Mouse (Mus musculus) thymus, adult 2 months (tissue): Measurements from ENCODE around the gene Osm. TPM values are rescaled to one million over a fixed set of nuclear protein-coding genes. Genes with fewer than 3 reads are reported as not detected.

Experiments
- DNase-seq: peaks from one replicate; pipeline ENCODE4 v3.0.0; 2021
- H3K27ac ChIP-seq: fragments of 200-500 bp; 2 replicates; pipeline ENCODE4 v1.5.1; 2012; ENCODE audit warnings: low read length, control low read depth; ENCODE audit not compliant: control insufficient read depth, insufficient read depth
- H3K27me3 ChIP-seq: fragments of 200-500 bp; 2 replicates; pipeline ENCODE4 v1.6.1; 2012; ENCODE audit warnings: mild to moderate bottlenecking, low read length, moderate library complexity, mixed read lengths; ENCODE audit not compliant: control insufficient read depth, insufficient read depth
- H3K36me3 ChIP-seq: fragments of 200-500 bp; 2 replicates; pipeline ENCODE4 v1.6.1; 2012; ENCODE audit warnings: mild to moderate bottlenecking, low read length, moderate library complexity; ENCODE audit not compliant: control insufficient read depth, insufficient read depth
- H3K4me1 ChIP-seq: fragments of 200-500 bp; replicated peaks from 2 replicates; pipeline ENCODE4 v1.6.1; 2012; ENCODE audit warnings: low read length; ENCODE audit not compliant: control insufficient read depth, insufficient read depth
- H3K4me3 ChIP-seq: fragments of 200-500 bp; 2 replicates; pipeline ENCODE4 v1.5.1; 2012; ENCODE audit warnings: mild to moderate bottlenecking, low read length, control low read depth, moderate library complexity; ENCODE audit not compliant: control insufficient read depth, insufficient read depth
- CTCF ChIP-seq: fragments of 200-500 bp; IDR thresholded peaks from 2 replicates; pipeline ENCODE4 v1.5.1; 2012; ENCODE audit warnings: mild to moderate bottlenecking, control low read depth, low read length, moderate library complexity, borderline replicate concordance; ENCODE audit not compliant: control insufficient read depth, poor library complexity, insufficient read depth; ENCODE audit errors: extremely low read depth
- POLR2A ChIP-seq: fragments of 200-500 bp; IDR thresholded peaks from 2 replicates; pipeline ENCODE4 v1.6.1; 2012; ENCODE audit warnings: mild to moderate bottlenecking, low read length, control low read depth, moderate library complexity; ENCODE audit not compliant: control insufficient read depth, poor library complexity, insufficient read depth; ENCODE audit errors: extremely low read depth
- WGBS: fragments of 180-500 bp; shearing (Covaris S2); methylation state at CpG from one replicate; pipeline ENCODE4 v1.1.7; 2018; 5-methylcytosine and 5-hydroxymethylcytosine counted together
- polyA plus RNA-seq: library from polyadenylated mRNA; depleted of rRNA; stranded (reverse); fragments of >200 nt; gene quantifications from 2 replicates; pipeline ENCODE4 v1.2.3, GENCODE M21; 2012

The Osm gene
- polyA plus RNA-seq, 1 experiment: 5.8 TPM

GRCm38 (mm10) chr11:4237389-4237912 is 1.2 kb downstream of the Osm start:
- H3K36me3 ChIP-seq: peaks cover 4% of the 10 kb centered on the region; the same call in 1 of the 2 replicates
- H3K27me3 ChIP-seq: no peaks in the 10 kb centered on the region
- peak overlapping the region; percentile 61 for H3K4me3 ChIP-seq
- no peak for TF ChIP-seq POLR2A
- no peak for TF ChIP-seq CTCF
- peaks cover 28% of the 10 kb centered on the region for H3K4me1 ChIP-seq
- WGBS: 4% methylated on average over 18 of the region's 18 CpGs
- peak overlapping the region; percentile 74; the same call in 1 of the 2 replicates for H3K27ac ChIP-seq
- peak; percentile 68 for DNase-seq

- H3K27me3 ChIP-seq: no peaks in the 10 kb centered on the region
- WGBS: 78% methylated on average over 6 of the region's 6 CpGs
- DNase-seq: no peak
- peaks cover 28% of the 10 kb centered on the region for H3K4me1 ChIP-seq
- H3K4me3 ChIP-seq: no peak overlapping the region
- H3K36me3 ChIP-seq: peaks cover 4% of the 10 kb centered on the region; the same call in 1 of the 2 replicates
- TF ChIP-seq POLR2A (no peak), CTCF (0 out of 2 replicates have a peak, but pooled peaks have one; percentile 3)
- H3K27ac ChIP-seq: no peak overlapping the region
These were observed 1.9 kb downstream of the Osm start for GRCm38 (mm10) chr11:4238167-4238566.

GRCm38 (mm10) chr11:4239691-4240090 is 3.5 kb downstream of the Osm start:
- TF ChIP-seq POLR2A (no peak), CTCF (no peak)
- DNase-seq: no peak
- Histone ChIP-seq H3K4me1 (peaks cover 28% of the 10 kb centered on the region), H3K4me3 (no peak overlapping the region), H3K27me3 (no peaks in the 10 kb centered on the region), H3K36me3 (peaks cover 4% of the 10 kb centered on the region; the same call in 1 of the 2 replicates), H3K27ac (no peak overlapping the region)
- WGBS: 98% methylated on average over 23 of the region's 23 CpGs

GRCm38 (mm10) chr11:4240151-4240550 is 3.9 kb downstream of the Osm start:
- no peak for DNase-seq
- peaks cover 4% of the 10 kb centered on the region; the same call in 1 of the 2 replicates for H3K36me3 ChIP-seq
- no peak overlapping the region for H3K27ac ChIP-seq
- H3K4me3 ChIP-seq: no peak overlapping the region
- 68% methylated on average over 7 of the region's 7 CpGs for WGBS
- no peaks in the 10 kb centered on the region for H3K27me3 ChIP-seq
- peaks cover 28% of the 10 kb centered on the region for H3K4me1 ChIP-seq
- TF ChIP-seq POLR2A (no peak), CTCF (no peak)

GRCm38 (mm10) chr11:4241180-4241579 is 5.0 kb downstream of the Osm start:
- WGBS: 90% methylated on average over 4 of the region's 4 CpGs
- Histone ChIP-seq H3K4me1 (peaks cover 20% of the 10 kb centered on the region), H3K36me3 (peaks cover 4% of the 10 kb centered on the region; the same call in 1 of the 2 replicates), H3K27me3 (no peaks in the 10 kb centered on the region), H3K4me3 (no peak overlapping the region), H3K27ac (no peak overlapping the region)
- TF ChIP-seq CTCF (no peak), POLR2A (no peak)
- no peak for DNase-seq

GRCm38 (mm10) chr11:4246126-4246525 is 9.9 kb downstream of the Osm start:
- 91% methylated on average over 6 of the region's 6 CpGs for WGBS
- no peaks in the 10 kb centered on the region for H3K36me3 ChIP-seq
- TF ChIP-seq CTCF (no peak), POLR2A (no peak)

GRCm38 (mm10) chr11:4246623-4247022 is 10.4 kb downstream of the Osm start:
- Histone ChIP-seq H3K4me3 (no peak overlapping the region), H3K27ac (peak overlapping the region; percentile 81), H3K36me3 (no peaks in the 10 kb centered on the region), H3K4me1 (peaks cover 28% of the 10 kb centered on the region), H3K27me3 (no peaks in the 10 kb centered on the region)
- TF ChIP-seq POLR2A: no peak
- TF ChIP-seq CTCF: no peak
- DNase-seq: no peak
- 25% methylated on average over 4 of the region's 4 CpGs for WGBS

More at GRCm38 (mm10) chr11:4246126-4246525, 9.9 kb downstream of the Osm start:
- H3K4me1 ChIP-seq: peaks cover 23% of the 10 kb centered on the region
- peak overlapping the region; percentile 81 for H3K27ac ChIP-seq
- H3K4me3 ChIP-seq: no peak overlapping the region
- no peak for DNase-seq
- H3K27me3 ChIP-seq: no peaks in the 10 kb centered on the region
